Mouse (Mus musculus) liver, adult 2 months (tissue): Measurements from ENCODE around the gene Mgat4e.

Experiments used
- CTCF ChIP-seq: fragments of 200-500 bp; IDR thresholded peaks from 2 replicates; pipeline ENCODE4 v1.5.1; 2011; ENCODE audit warnings: low read depth, low read length, control low read depth
- POLR2A ChIP-seq: fragments of 200-500 bp; IDR thresholded peaks from 2 replicates; pipeline ENCODE4 v1.6.1; 2011; ENCODE audit warnings: low read length, control low read depth; ENCODE audit not compliant: insufficient read depth; ENCODE audit errors: extremely low read depth

DNA sequence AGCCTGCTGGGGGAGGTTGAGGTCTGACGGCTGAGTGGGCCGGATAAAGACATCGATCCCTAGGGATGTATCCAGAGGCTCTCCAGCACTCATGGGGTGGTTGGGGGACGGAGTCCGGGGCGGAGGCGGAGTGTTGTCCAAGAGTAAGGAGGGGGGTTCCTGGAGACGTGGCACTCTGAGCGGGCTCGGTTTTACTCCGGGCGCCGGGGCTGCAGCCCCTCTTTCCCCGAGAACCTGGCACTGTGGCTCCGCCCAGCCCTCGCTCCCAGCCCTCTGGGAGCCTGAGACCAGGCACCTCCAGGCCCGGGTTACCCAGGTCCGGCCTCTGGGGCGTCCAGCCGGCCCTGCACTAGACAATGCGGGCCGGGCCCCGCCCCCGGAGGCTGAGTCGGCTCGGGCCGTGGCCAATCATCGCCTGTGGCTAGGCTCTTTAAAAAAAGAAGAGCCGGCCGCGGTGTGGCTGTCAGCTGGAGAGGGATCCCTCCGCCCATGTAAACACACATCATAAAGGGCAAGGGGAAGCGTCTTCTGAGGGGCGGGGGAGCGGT is 7.3 kb upstream of the Mgat4e start:
- TF ChIP-seq CTCF (no peak), POLR2A (peak; percentile 89)
